Mouse (Mus musculus) megakaryocyte-erythroid progenitor cell, adult 5-6 weeks (primary cell): ENCODE measurements at regions not wholly inside any gene's neighbourhood (a gene's known extent, or its start where the extent isn't known, plus 50 kb on each side); places are given as distances from the start of the nearest gene placed in this dataset.
A peak's percentile ranks its signal among the peaks of the same experiment; 100 is the strongest.

Source experiments
- ATAC-seq: replicated peaks from 2 replicates; pipeline ENCODE4 v1.8.0; 2016; ENCODE audit warnings: mild to moderate bottlenecking, inconsistent platforms; ENCODE audit not compliant: severe bottlenecking, poor library complexity, low FRiP score, low TSS enrichment

DNA sequence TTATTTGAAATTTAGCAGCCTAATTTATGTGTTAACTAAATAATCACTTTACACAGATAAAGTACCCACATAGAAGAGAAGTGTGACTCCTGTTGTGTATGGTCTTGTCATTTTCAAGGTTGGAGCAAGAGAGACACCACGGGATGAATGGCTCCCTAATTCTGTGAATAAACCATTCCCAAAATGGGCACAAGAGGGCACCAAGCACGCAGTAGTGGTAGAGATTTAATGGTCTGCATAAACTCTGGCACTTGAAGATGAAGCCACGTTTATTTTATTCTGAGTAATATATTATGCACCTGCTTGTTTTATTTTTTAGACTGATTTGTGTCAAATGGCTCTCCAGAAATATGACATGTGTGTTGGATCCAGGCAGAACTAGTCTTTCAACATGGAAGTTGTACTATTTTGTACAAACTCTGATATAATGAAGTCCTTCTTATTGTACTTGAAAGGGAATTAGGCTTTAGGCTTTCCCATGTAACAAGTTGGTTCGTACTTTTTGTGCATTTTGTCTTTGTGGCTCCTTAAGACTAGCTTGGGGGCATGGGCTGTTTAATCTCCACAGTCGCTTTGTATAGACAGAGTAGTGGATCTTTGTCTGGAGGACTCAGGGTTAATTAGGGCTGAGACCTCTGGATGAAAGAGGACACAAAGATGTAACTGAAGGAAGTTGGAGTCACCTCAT lies 480.8 kb downstream of the Plcl1 start:
- peak; percentile 63; the same call in 1 of the 2 replicates for ATAC-seq

DNA sequence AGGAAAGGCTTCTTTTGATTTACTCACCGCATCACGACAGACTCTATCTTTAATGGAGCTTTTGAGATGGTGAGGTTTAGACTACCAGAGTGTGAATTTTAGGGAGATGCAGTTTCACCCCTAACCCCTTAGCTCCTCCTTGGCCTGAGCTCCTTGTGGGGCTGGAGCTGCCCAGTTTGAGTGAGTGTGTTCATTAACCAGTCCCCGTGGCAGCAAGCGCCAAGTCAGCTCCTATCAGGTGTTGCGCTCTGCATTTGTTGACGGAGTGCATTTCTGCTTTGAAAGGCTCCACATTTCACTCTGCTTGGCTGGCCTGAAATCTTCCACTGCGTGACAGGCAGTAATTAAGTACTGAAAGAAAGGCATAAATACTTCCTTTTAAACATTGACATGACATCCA lies 481.7 kb downstream of the Plcl1 start:
- no peak for ATAC-seq

DNA sequence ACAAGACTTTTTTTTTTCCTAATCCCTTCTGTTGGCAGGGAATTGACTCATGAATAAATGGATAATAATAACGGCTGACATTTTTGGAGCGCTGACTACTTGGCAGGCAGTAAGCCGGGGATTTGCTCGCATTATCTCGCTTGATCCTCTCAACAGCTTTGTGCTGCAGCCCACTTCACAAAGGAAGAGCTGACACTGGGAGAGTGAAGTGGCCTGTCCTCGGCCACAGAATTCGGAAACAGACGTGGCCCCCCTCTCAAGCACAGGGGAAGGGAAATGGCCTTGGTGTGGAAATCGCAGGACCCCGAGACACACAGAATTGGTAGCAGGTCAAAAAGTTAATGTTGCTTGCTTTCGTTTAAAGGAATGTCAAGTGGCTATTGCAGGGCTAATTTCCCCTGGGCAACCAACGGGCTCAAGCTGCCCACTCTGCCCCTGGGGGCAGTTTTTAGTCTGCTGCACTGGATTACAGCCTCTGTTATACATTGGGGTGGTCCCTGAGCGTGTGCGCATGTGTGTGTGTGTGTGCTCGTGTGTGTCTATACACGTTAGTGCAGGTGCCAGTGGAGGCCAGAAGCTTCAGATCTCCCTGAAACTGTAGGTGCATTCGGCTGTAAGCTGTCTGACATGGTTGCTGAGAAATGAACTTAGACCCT lies 483.1 kb downstream of the Plcl1 start:
- ATAC-seq: no peak

DNA sequence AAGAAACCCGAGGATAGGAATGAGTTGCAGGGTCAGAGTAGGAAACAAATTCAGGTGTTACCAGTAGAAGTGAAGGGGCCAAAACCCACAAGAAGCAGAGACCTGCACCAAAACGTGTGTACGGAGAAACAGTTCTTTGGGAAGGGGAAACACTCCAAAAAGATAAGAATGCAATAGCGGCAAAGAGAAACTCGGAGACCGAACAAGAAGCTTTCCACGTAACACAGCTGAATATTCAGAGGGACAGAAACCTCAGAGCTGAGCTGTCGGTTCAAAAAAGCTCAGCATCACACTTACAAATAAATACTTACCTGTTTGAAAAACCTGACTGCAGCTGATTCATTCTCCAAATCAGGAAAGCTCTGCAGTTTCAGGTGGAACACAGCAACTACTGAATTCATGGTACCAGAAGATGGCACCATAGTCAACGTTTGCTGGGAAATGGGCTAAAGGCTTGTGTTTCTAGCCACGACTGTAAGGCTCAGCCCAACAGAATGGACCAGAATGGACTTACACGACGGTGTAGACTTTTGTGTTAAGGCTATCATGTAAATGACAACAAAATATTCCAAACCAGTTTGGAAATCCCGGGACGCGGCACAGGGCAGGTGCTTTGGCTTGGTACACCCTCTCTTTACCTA lies 484.9 kb downstream of the Plcl1 start:
- no peak for ATAC-seq

DNA sequence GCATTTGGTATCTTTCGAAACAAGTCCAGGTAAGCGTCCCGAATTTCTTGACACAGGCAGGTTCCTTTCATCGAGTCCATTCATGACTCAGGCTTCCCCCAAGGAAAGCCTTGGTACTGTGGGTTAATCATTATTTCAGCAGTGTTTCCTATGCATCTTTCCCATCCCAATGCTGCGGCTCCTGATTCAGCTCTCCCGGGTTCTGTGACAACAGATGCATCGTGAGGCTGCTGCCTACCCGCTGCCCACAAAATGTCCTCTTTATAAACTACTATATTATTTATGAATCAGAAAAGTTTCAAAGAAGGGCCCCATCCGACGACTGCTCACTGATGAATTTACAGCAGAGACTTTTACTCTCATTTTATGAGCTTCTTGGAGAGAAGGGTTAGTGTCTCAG lies 486.2 kb downstream of the Plcl1 start:
- no peak for ATAC-seq

DNA sequence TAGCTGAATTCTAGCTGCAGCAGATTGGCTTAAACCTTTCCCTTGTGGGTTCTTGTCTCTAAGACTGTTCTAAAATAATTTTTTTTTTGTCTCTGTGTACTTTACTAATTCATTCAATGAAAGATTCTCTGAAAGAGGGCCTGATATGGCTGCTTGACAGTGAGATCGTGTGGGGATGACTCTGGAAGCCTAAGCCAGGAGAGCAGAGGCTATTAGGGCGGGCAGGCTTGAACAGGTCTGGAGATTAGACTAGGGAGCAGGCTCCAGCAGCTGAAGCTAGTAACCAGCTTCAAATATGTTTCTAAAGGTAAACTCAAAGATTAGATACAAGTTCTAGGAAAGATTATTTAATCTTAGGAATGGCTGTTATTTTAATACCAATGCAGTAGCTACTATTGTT lies 491.9 kb downstream of the Plcl1 start:
- no peak for ATAC-seq

DNA sequence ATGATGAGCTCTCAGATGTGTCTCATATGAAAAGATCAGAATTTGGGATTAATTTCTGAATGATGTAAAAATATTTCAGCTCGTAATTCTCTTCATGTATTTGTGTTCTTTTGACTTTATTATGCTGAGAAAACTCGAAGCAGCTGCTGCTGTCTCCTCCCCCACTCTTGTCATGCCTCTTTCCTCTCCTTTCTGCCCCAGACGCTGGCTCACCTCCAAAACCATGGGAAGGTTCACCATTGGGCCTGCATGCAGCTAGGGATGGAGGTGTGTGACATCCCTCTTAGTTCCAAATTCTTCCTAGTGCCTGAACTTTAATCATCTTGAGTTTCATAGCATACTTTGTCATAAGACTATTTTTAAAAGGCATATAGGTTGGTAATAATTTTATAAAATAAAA lies 492.3 kb downstream of the Plcl1 start:
- no peak for ATAC-seq

DNA sequence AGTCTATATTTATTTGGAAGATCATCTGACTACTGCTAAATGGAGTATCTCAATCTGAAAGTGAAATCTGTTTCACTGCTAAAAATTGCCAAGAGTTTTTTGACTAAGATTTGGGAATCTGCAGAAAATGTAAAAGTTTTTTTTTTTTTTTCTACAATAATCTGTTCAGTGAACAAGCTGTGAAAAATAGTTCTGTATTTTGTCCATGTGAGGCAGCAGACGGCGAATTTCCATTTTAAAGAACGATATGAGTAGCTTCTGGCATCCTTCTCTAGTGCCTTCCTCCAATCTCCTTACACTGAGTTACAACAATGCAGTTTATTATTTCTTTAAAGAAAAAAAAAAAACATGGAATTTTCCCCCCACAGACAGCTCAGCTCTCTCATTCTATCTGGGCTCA lies 494.3 kb downstream of the Plcl1 start:
- ATAC-seq: no peak

DNA sequence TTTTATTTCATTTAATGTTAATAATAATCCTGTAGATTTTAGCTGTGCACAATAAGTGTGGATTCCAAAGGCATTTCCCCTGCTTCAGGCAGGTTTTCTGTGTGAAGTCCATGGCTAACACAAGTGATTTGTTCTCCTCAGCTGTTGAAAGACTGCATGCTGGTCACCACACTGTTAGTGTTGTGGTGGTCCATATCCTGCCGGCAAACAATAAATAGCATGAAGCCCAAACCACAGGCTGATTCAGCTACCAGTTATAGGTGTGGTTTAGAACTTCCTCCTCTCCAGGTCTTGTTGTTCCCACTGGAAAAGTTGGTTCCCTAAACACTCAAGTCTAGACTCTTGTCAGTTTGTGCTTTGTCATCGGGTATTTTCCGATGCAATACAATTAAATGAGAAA lies 497.5 kb downstream of the Plcl1 start:
- ATAC-seq: no peak

DNA sequence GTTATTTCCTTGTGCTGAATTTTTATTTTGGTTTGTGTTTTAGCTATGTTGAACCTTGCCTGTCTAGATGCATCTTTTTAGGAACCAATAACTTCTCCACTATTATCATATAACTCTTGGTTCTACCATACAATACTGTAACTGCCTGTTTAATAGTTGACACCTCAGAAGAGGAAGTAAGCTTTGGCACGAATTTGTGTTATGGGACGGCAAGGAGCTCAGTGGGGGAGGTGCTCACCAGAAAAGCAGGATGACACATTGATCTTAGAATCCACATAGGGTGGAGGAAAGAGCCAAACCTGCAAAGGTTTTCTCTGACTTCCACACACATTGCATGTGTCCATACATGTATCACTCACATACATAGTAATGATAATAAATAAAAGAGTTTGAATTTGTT lies 498.9 kb downstream of the Plcl1 start:
- ATAC-seq: no peak

DNA sequence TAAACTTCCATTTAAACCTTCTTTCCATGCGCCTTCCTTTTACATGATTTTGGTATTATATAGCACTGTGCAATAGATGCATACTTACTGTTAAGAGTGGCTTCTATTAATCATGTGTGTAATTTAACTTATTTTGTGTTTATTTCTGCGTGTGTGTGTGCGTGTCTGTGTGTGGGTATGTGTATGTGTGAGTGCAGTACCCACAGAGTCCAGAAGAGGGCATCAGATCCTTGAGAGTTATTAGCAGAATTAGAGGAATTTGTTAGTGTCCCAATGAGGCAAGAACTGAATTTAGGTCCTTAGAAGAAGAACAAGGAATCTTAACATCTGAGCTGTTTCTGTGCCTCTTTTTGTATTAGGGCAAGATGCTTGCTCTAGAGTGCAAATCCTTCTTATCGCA lies 499.5 kb downstream of the Plcl1 start:
- no peak for ATAC-seq

DNA sequence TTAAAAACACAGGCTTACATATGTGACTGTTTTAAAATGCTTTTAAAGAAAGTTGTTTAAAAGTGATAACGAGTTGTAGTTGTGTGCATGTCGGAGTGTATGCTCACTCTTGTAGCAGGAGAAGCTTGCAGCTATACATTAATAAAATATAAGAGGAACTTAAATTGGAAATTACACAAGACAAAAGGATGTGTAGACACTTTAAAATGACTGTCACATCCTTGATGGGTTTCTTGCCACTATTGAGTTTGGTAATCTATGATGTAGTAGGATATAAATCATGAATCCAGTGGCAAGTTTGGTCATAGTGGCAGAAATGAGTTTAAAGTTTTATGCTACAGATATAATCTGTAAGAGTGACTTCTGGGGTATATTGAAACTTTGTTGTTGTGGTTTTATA lies 504.3 kb downstream of the Plcl1 start:
- ATAC-seq: no peak

DNA sequence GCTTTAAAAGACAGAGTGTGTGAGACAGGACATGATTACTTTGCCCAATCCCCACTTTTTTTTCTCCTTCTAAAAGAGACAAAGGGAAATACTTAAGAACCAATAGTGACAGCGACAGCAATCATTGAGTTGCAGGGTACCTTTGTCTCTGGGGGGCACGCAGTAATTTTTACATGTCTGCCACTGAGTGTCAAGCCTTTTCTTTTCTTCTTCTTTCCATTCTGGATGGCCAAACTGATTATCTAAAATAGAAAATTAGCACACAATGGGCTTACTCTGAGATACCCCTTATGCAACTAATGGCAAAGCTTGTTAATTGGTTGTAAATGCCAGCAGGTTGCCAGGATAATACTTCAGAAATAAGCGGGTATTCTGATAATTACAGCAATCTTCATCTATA lies 508.6 kb downstream of the Plcl1 start:
- ATAC-seq: no peak

DNA sequence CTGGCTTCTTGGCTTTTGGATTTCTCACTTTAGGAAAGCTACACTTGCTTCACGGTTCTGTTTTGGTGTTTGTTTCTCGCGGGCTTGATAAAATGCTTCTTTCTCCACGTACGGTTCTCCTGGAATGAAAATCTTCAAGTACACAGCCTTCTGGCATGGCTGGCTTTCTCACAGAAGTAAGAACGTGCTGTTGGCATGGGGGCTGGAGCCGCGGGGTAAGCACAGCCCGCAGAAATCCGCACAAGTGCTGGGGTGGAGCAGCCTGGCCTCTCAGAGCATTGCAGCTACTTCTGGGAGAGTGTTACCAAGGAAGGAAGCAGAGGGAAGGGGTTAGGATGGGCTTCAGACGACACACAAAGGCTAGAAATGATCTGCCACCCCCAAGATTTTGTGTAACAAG lies 510.2 kb downstream of the Plcl1 start:
- ATAC-seq: no peak

DNA sequence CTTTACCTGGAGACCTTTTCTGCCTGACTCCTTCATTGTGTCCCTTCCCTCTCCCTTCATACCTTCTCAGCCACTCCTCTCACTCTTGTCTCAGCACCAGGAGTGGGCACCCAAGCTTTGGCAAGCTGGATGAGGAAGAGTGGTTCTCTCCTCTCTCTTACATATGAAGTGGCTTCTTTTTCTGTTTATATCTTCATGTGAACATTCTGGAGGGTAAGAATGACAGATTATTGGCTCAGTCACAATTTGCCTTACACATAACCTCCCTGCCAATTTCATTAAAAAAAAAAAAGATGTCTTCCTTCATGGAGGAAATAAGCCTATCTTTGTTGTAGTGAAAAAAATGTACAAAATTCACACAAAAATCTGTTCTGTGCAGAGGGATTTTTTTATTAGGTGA lies 513.8 kb downstream of the Plcl1 start:
- no peak for ATAC-seq

DNA sequence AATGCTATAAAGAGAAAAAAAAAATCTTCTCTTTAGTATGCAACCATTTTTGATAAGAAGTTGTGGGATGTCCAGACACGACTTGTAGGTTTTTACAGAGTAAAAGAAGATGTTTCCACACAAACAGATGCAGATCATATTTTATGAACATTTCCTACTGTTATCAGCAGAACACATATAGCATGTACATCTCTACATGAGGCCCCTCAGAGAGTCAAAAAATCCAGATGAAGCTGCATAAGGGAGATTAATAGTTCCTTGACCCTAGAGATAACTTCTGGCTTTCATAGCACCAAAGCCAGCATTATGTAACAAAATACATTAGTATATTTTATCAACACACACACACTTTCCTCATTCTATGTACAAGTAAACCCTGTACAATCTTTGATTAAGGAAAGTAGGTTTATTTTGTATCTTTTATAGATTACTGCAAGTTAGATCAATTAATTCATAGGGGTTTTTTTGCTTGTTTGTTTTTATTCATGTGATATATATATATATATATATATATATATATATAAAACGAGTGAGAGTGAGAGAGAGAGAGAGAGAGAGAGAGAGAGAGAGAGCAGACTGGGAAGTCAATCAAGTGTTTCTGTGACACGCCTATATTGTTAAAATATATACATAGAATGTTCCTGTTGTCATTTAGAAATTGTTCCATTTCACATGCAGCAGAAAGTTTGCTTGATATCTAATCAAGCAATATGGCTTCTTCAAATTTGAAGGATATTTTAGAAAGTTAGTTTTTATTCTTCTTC lies 541.2 kb downstream of the Plcl1 start:
- ATAC-seq: peak; percentile 73

DNA sequence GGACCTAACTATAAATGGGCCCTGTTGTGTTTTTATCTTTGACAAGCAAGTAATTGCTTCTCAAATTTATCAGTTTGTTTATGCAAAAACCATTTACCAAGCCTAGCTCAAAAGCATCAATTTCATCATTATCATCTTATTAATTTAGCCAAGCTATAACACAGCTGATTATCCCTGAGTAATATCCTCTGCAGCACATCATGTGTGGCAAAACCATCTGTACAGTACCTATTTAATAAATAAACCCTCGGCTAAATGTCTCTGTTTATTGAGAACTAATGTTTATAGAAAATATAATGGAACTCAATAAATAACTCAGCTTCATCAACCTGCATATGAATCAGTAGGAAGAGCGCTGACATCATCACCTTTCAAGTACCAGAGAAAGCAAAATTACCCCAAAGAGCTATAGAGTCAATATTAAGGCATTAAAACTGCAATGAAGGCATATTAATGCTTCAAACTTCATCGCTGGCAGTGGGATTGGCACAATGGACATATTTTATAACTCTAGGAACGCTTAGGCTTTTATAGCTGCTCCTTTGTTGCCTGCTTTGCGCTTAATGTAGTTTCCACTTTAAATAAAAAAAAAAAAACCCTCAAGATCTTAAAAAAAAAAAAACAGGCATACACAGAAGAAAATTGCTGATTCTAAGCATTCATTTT lies 542.0 kb downstream of the Plcl1 start:
- ATAC-seq: no peak

DNA sequence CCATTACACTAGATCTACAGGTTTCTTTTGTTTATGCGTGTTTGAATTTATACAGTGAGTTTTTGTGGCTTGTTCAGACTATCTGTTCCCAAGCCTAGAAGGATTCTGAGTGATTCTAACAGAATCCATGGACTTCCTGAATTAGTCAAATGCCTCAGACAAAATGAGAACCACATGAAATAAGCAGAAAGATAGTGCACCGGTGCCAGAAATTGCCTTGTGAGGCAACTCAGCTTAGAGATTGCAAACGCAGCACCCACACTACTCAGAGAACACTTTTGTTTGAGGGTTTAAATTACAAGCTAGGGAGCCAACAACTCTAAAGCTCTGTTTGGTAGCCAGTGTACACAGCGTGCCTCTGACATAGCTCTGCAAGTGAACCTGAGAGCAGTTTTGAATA lies 543.9 kb downstream of the Plcl1 start:
- ATAC-seq: no peak

DNA sequence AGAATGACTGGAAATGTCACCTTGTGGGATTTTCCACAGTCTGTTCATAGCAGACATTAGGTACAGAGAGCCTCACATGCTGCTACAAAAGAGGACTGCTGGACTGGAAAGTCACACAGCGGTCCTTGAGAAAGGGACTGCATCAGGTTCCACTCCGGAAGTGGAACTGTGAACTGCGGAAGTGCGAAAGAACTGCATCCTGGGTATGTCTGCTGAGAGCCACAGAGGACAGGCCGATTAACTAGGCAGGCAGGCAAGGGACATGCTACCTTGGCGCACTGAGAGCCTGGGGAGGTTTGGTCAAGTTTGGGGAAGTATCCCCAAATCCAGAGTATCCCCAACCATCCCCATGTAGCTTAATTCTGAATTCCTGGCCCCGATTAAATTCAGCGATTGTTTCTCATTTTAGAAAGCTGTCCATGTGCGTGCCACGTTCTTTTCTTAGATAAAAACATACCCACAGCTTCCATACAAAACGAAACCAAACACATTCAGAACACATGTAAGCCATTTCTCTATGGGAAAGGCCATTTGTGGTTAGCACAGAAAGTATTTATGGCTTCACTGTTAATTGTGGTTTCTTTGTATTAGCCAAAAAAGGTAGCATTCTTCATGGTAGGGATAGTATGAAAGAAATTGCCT lies 552.2 kb downstream of the Plcl1 start:
- no peak for ATAC-seq
